Mouse (Mus musculus): ENCODE measurements around the gene Gas7. TPM values are rescaled to one million over a fixed set of nuclear protein-coding genes. Genes with fewer than 3 reads are reported as not detected.

The Gas7 gene
- polyA plus RNA-seq, 1 experiment, result 239 TPM

GRCm38 (mm10) chr11:67588196-67588827, 133.1 kb downstream of the Gas7 start:
- H3K4me1 ChIP-seq (ENCODE audit: control insufficient read depth, insufficient read depth, low read length), result peaks cover 18% of the 10 kb centered on the region
- TF ChIP-seq CTCF (IDR thresholded peaks at IDR 0.05; ENCODE audit: extremely low read depth, insufficient read depth, low read length), result no peak
- no peak for TF ChIP-seq POLR2A (IDR thresholded peaks at IDR 0.05; ENCODE audit: extremely low read depth, insufficient read depth, low read length)
- H3K27ac ChIP-seq (ENCODE audit: insufficient read depth, low read length), result peak overlapping the region; percentile 33; the same call in 1 of the 2 replicates
- no peak overlapping the region for H3K4me3 ChIP-seq (ENCODE audit: insufficient read depth, low read length)

- no peak overlapping the region for H3K4me3 ChIP-seq (ENCODE audit: insufficient read depth, low read length)
- TF ChIP-seq POLR2A (IDR thresholded peaks at IDR 0.05; ENCODE audit: extremely low read depth, insufficient read depth, low read length) (no peak), CTCF (IDR thresholded peaks at IDR 0.05; ENCODE audit: extremely low read depth, insufficient read depth, low read length) (no peak)
- H3K4me1 ChIP-seq (ENCODE audit: control insufficient read depth, insufficient read depth, low read length), result peaks cover 18% of the 10 kb centered on the region
- H3K27ac ChIP-seq (ENCODE audit: insufficient read depth, low read length), result peak overlapping the region; percentile 38
These were observed 133.6 kb downstream of the Gas7 start for GRCm38 (mm10) chr11:67588828-67589314.

- peak overlapping the region; percentile 83 for H3K4me3 ChIP-seq (ENCODE audit: insufficient read depth, low read length)
These were observed 141.0 kb downstream of the Gas7 start for GRCm38 (mm10) chr11:67596233-67596632.

GRCm38 (mm10) chr11:67596856-67597255, 141.6 kb downstream of the Gas7 start:
- peak overlapping the region; percentile 90 for H3K27ac ChIP-seq (ENCODE audit: insufficient read depth, low read length)
- peak overlapping the region; percentile 83 for H3K4me3 ChIP-seq (ENCODE audit: insufficient read depth, low read length)
- H3K4me1 ChIP-seq (ENCODE audit: control insufficient read depth, insufficient read depth, low read length), result peaks cover 11% of the 10 kb centered on the region
- no peak for TF ChIP-seq POLR2A (IDR thresholded peaks at IDR 0.05; ENCODE audit: extremely low read depth, insufficient read depth, low read length)
- TF ChIP-seq CTCF (IDR thresholded peaks at IDR 0.05; ENCODE audit: extremely low read depth, insufficient read depth, low read length), result no peak

More at GRCm38 (mm10) chr11:67596233-67596632, 141.0 kb downstream of the Gas7 start:
- Histone ChIP-seq H3K4me1 (ENCODE audit: control insufficient read depth, insufficient read depth, low read length) (peaks cover 12% of the 10 kb centered on the region; the same call in 1 of the 2 replicates), H3K27ac (ENCODE audit: insufficient read depth, low read length) (peak overlapping the region; percentile 90)
- TF ChIP-seq CTCF (IDR thresholded peaks at IDR 0.05; ENCODE audit: extremely low read depth, insufficient read depth, low read length) (no peak), POLR2A (IDR thresholded peaks at IDR 0.05; ENCODE audit: extremely low read depth, insufficient read depth, low read length) (peak; percentile 82)

GRCm38 (mm10) chr11:67597388-67597787, 142.2 kb downstream of the Gas7 start:
- Histone ChIP-seq H3K4me1 (ENCODE audit: control insufficient read depth, insufficient read depth, low read length) (peaks cover 12% of the 10 kb centered on the region), H3K27ac (ENCODE audit: insufficient read depth, low read length) (peak overlapping the region; percentile 90), H3K4me3 (ENCODE audit: insufficient read depth, low read length) (peak overlapping the region; percentile 83)
- peak; percentile 77 for TF ChIP-seq POLR2A (IDR thresholded peaks at IDR 0.05; ENCODE audit: extremely low read depth, insufficient read depth, low read length)
- no peak for TF ChIP-seq CTCF (IDR thresholded peaks at IDR 0.05; ENCODE audit: extremely low read depth, insufficient read depth, low read length)

GRCm38 (mm10) chr11:67599141-67599540, 143.9 kb downstream of the Gas7 start:
- Histone ChIP-seq H3K27ac (ENCODE audit: insufficient read depth, low read length) (peak overlapping the region; percentile 81; the same call in 1 of the 2 replicates), H3K4me3 (ENCODE audit: insufficient read depth, low read length) (peak overlapping the region; percentile 83), H3K4me1 (ENCODE audit: control insufficient read depth, insufficient read depth, low read length) (peaks cover 14% of the 10 kb centered on the region)
- TF ChIP-seq POLR2A (IDR thresholded peaks at IDR 0.05; ENCODE audit: extremely low read depth, insufficient read depth, low read length) (no peak), CTCF (IDR thresholded peaks at IDR 0.05; ENCODE audit: extremely low read depth, insufficient read depth, low read length) (no peak)

- TF ChIP-seq POLR2A (IDR thresholded peaks at IDR 0.05; ENCODE audit: extremely low read depth, insufficient read depth, low read length) (0 out of 2 replicates have a peak, but pooled peaks have one; percentile 28), CTCF (IDR thresholded peaks at IDR 0.05; ENCODE audit: extremely low read depth, insufficient read depth, low read length) (no peak)
- H3K4me3 ChIP-seq (ENCODE audit: insufficient read depth, low read length), result no peak overlapping the region
- H3K4me1 ChIP-seq (ENCODE audit: control insufficient read depth, insufficient read depth, low read length), result peaks cover 10% of the 10 kb centered on the region
- H3K27ac ChIP-seq (ENCODE audit: insufficient read depth, low read length), result peak overlapping the region; percentile 76
These were observed 145.6 kb downstream of the Gas7 start for GRCm38 (mm10) chr11:67600710-67601430.

GRCm38 (mm10) chr11:67602711-67603369, 147.6 kb downstream of the Gas7 start:
- TF ChIP-seq CTCF (IDR thresholded peaks at IDR 0.05; ENCODE audit: extremely low read depth, insufficient read depth, low read length) (no peak), POLR2A (IDR thresholded peaks at IDR 0.05; ENCODE audit: extremely low read depth, insufficient read depth, low read length) (no peak)
- H3K4me3 ChIP-seq (ENCODE audit: insufficient read depth, low read length), result no peak overlapping the region
- peak overlapping the region; percentile 16; the same call in 1 of the 2 replicates for H3K27ac ChIP-seq (ENCODE audit: insufficient read depth, low read length)
- H3K4me1 ChIP-seq (ENCODE audit: control insufficient read depth, insufficient read depth, low read length), result peaks cover 14% of the 10 kb centered on the region

- TF ChIP-seq CTCF (IDR thresholded peaks at IDR 0.05; ENCODE audit: extremely low read depth, insufficient read depth, low read length) (no peak), POLR2A (IDR thresholded peaks at IDR 0.05; ENCODE audit: extremely low read depth, insufficient read depth, low read length) (no peak)
- 0 out of 2 replicates have a peak overlapping the region, but pooled peaks have one; percentile 5 for H3K27ac ChIP-seq (ENCODE audit: insufficient read depth, low read length)
- H3K4me1 ChIP-seq (ENCODE audit: control insufficient read depth, insufficient read depth, low read length), result peaks cover 14% of the 10 kb centered on the region
- no peak overlapping the region for H3K4me3 ChIP-seq (ENCODE audit: insufficient read depth, low read length)
These were observed 149.2 kb downstream of the Gas7 start for GRCm38 (mm10) chr11:67604481-67604880.
